Mouse (Mus musculus): Measurements from ENCODE around the gene Bbs7.

- no peak for TF ChIP-seq POLR2A (IDR thresholded peaks at IDR 0.05; ENCODE audit: control insufficient read depth, extremely low read depth, insufficient read depth, low read length, poor library complexity)
- no peak for TF ChIP-seq CTCF (IDR thresholded peaks at IDR 0.05; ENCODE audit: borderline replicate concordance, control insufficient read depth, extremely low read depth, insufficient read depth, low read length, poor library complexity)
These were observed 590 bp downstream of the Bbs7 start for GRCm38 (mm10) chr3:36612687-36613086.
